Mouse (Mus musculus) lung, postnatal 10 days (tissue): ENCODE data around the gene Igdcc4.

Experiments
- DNase-seq: peaks from one replicate; pipeline ENCODE4 v3.0.0; 2021

The Igdcc4 gene

GRCm38 (mm10) chr9:65113694-65114093, 12.4 kb downstream of the Igdcc4 start:
- DNase-seq: no peak

GRCm38 (mm10) chr9:65115891-65116290, 14.6 kb downstream of the Igdcc4 start:
- no peak for DNase-seq

GRCm38 (mm10) chr9:65117516-65117915, 16.2 kb downstream of the Igdcc4 start:
- DNase-seq: no peak

GRCm38 (mm10) chr9:65120935-65121334, 19.6 kb downstream of the Igdcc4 start:
- peak; percentile 84 for DNase-seq

- peak; percentile 23 for DNase-seq
Observed at GRCm38 (mm10) chr9:65122545-65122944, 21.3 kb downstream of the Igdcc4 start.

- peak; percentile 82 for DNase-seq
Observed at GRCm38 (mm10) chr9:65123552-65124168, 22.4 kb downstream of the Igdcc4 start.

GRCm38 (mm10) chr9:65128123-65128815, 27.0 kb downstream of the Igdcc4 start:
- DNase-seq: peak; percentile 67

- DNase-seq: peak; percentile 44
Observed at GRCm38 (mm10) chr9:65131717-65132116, 30.4 kb downstream of the Igdcc4 start.

GRCm38 (mm10) chr9:65133739-65134138, 32.5 kb downstream of the Igdcc4 start:
- peak; percentile 83 for DNase-seq

GRCm38 (mm10) chr9:65135126-65135525, 33.8 kb downstream of the Igdcc4 start:
- DNase-seq: no peak

GRCm38 (mm10) chr9:65140491-65140890, 39.2 kb downstream of the Igdcc4 start:
- DNase-seq: no peak

- DNase-seq: peak; percentile 60
Observed at GRCm38 (mm10) chr9:65140936-65141305, 39.6 kb downstream of the Igdcc4 start, which contains the start of gene Igdcc3. Igdcc3 (plus strand) TSS chr9:65141189.

GRCm38 (mm10) chr9:65141306-65141975, 40.2 kb downstream of the Igdcc4 start:
- DNase-seq: peak; percentile 51

GRCm38 (mm10) chr9:65141976-65142318, 40.7 kb downstream of the Igdcc4 start:
- peak; percentile 51 for DNase-seq

- DNase-seq: no peak
Observed at GRCm38 (mm10) chr9:65142399-65142798, 41.1 kb downstream of the Igdcc4 start.

- no peak for DNase-seq
Observed at GRCm38 (mm10) chr9:65146001-65146400, 44.7 kb downstream of the Igdcc4 start.

- no peak for DNase-seq
Observed at GRCm38 (mm10) chr9:65148507-65148906, 47.2 kb downstream of the Igdcc4 start.

GRCm38 (mm10) chr9:65152711-65153330, 51.5 kb downstream of the Igdcc4 start:
- DNase-seq: no peak

- no peak for DNase-seq
Observed at GRCm38 (mm10) chr9:65153331-65153711, 52.0 kb downstream of the Igdcc4 start.

GRCm38 (mm10) chr9:65154692-65155455, 53.6 kb downstream of the Igdcc4 start:
- DNase-seq: no peak

GRCm38 (mm10) chr9:65156604-65157003, 55.3 kb downstream of the Igdcc4 start:
- DNase-seq: no peak

- DNase-seq: no peak
Observed at GRCm38 (mm10) chr9:65157631-65158030, 56.3 kb downstream of the Igdcc4 start.

GRCm38 (mm10) chr9:65161188-65161587, 59.9 kb downstream of the Igdcc4 start:
- DNase-seq: no peak
